Mouse (Mus musculus): ENCODE results near the gene Pip4k2c. TPM values are rescaled to one million over a fixed set of nuclear protein-coding genes. Genes with fewer than 3 reads are reported as not detected.
A peak's percentile ranks its signal among the peaks of the same experiment; 100 is the strongest.

Gene Pip4k2c
- polyA plus RNA-seq, 1 experiment from 2014 or later = 18.4 TPM

DNA sequence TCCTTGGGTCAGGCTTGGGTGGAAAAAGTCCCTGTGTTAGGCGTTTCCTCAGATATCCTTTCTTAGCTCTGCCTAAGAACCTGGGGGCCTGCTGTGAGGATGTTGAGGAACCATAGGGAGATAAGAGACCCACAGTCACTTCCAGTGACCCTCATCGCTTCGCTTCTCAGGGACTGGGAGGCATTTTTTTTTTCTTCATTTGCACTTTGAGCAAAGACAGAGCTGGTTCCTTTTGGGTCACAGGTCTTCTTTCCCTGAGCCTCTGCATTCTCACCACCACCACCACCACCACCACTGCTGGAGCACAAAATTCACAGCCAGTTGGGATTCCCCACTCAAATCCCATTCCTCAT lies 30.7 kb downstream of the Pip4k2c start:
- Histone ChIP-seq H3K4me2 (ENCODE audit: low read length) (no peak overlapping the region), H3K9ac (ENCODE audit: low read depth, low read length) (no peak overlapping the region), H3K9me3 (replicated peaks; ENCODE audit: control insufficient read depth, low read length, poor library complexity, severe bottlenecking) (no peaks in the 10 kb centered on the region), H3K27me3 (ENCODE audit: control insufficient read depth, insufficient read depth, low read depth, low read length) (peaks cover 35% of the 10 kb centered on the region), H3K4me3 (ENCODE audit: low read depth, low read length) (no peak overlapping the region), H3K4me1 (ENCODE audit: control insufficient read depth, insufficient read depth, low read length) (peaks cover 16% of the 10 kb centered on the region), H3K36me3 (ENCODE audit: control insufficient read depth, insufficient read depth, low read length) (no peaks in the 10 kb centered on the region), H3K27ac (ENCODE audit: low read length) (no peak overlapping the region)
- 6% methylated on average over 3 of the region's 3 CpGs for WGBS
- ATAC-seq = no peak

DNA sequence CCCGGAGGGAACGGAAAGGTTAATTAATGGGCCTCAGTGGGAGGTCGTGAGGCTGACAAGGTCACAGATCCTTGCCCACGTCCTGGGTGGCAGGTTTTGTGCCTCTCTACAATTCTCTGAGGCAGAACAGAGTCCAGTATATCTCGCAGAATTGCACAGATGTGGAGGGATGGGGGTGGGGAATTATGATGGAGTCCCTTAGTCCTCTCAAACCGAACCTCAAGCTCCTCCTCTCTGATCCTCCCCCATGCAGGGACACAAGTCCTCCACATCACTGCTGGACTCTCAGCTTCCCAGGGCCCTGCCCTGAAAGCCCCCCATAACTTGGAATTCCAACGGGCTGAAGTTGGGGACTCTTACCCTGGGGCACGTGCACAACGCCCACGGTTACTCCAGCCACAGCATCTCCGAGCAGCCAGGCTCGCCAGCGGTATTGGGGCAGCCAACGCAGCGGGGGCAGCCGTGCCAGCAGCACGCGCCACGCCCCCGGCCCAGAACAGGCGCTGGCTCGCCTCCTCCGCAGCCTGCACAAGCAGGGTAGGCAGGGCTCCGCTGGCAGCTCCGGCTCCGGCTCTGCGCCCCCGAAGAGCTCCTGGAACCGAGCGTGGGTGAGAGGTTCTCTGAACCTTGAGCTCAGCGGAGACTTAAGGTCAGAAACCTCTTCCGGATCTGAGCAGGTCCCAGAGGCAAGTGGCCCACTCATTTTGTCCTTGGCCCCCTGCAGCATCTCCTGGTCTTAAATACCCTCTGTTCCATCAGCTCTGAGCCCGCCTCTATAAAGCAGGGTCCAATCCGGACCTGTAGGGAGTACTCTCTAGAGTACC lies 31.3 kb downstream of the Pip4k2c start, which contains the start of gene Slc26a10:
Gene Slc26a10, minus strand, starts transcription at position 775 of the 824 bp plus-strand sequence.
- peaks cover 16% of the 10 kb centered on the region for H3K4me1 ChIP-seq (ENCODE audit: control insufficient read depth, insufficient read depth, low read length)
- H3K9me3 ChIP-seq (replicated peaks; ENCODE audit: control insufficient read depth, low read length, poor library complexity, severe bottlenecking) = no peaks in the 10 kb centered on the region
- ATAC-seq = no peak
- H3K9ac ChIP-seq (ENCODE audit: low read depth, low read length) = no peak within 1 kb of the TSS
- no peak within 1 kb of the TSS for H3K27ac ChIP-seq (ENCODE audit: low read length)
- no peaks in the 10 kb centered on the region for H3K36me3 ChIP-seq (ENCODE audit: control insufficient read depth, insufficient read depth, low read length)
- peak within 1 kb of the TSS; percentile 11; the same call in 1 of the 2 replicates for H3K4me3 ChIP-seq (ENCODE audit: low read depth, low read length)
- peaks cover 37% of the 10 kb centered on the region for H3K27me3 ChIP-seq (ENCODE audit: control insufficient read depth, insufficient read depth, low read depth, low read length)
- WGBS = 2% methylated on average over 34 of the region's 34 CpGs
- peak within 1 kb of the TSS; percentile 39 for H3K4me2 ChIP-seq (ENCODE audit: low read length)

DNA sequence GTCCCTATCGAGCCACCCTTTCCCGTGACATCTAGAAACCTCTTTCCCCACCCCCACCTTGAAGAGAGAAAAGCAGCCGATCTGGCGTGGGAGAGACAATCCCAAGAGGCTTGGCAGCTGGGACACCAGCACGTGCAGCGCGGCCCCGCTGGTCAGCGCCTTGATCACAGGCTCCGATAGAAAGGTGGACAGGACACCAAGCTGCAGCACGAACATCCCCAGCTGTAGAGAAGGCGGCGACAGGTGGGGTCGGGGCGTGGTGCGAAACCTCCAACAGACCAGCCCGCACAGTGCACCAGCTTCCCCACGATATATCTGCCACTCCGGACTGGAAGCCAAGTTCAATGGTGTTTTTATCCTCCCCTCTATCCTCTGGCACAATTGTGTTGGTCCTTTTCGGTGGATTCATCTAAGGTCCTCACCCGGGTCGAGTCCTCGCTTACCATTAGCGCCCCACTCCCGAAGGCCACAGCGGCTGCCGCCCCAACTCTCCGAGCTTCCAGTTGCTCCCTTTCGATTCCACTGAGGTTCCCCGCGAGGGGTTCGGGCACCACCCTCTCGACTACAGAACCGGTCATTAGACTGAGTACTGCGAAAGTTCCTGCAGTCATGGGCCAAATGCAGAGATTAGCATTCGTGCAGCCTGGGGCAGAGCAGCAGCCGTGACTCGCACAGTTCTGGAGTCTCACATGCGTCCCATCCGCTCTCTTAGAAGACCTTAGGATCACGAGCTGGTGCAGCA lies 32.9 kb downstream of the Pip4k2c start:
- Histone ChIP-seq H3K36me3 (ENCODE audit: control insufficient read depth, insufficient read depth, low read length) (no peaks in the 10 kb centered on the region; the same call in 1 of the 2 replicates), H3K9ac (ENCODE audit: low read depth, low read length) (no peak overlapping the region), H3K4me2 (ENCODE audit: low read length) (peak overlapping the region; percentile 45), H3K4me3 (ENCODE audit: low read depth, low read length) (peak overlapping the region; percentile 16; the same call in 1 of the 2 replicates), H3K4me1 (ENCODE audit: control insufficient read depth, insufficient read depth, low read length) (peaks cover 14% of the 10 kb centered on the region), H3K27me3 (ENCODE audit: control insufficient read depth, insufficient read depth, low read depth, low read length) (peaks cover 37% of the 10 kb centered on the region), H3K9me3 (replicated peaks; ENCODE audit: control insufficient read depth, low read length, poor library complexity, severe bottlenecking) (no peaks in the 10 kb centered on the region), H3K27ac (ENCODE audit: low read length) (no peak overlapping the region)
- WGBS = 3% methylated on average over 41 of the region's 41 CpGs
- 0 out of 2 replicates have a peak, but pooled peaks have one; percentile 2 for ATAC-seq

DNA sequence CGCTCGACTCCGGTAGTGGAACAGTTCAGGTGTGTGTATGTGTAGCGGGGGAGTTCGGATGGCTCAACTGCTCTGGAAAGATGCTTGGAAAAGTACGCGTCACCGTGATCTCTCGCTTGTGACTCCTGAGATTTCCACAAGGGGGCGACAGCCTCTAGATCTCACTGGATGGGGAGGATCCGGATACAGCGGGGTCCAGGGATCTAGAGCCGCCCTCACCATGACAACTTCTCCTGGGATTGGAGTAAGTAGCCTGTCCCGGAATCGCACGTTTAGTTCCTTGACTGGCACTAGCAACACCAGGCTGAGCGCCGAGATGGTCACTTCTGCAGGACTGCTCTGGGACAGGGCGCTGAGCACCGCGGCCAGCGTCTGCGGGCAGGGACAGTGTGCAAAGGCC lies 33.7 kb downstream of the Pip4k2c start:
- under 1% methylated on average over 23 of the region's 23 CpGs for WGBS
- Histone ChIP-seq H3K4me3 (ENCODE audit: low read depth, low read length) (peak overlapping the region; percentile 16), H3K9ac (ENCODE audit: low read depth, low read length) (0 out of 2 replicates have a peak overlapping the region, but pooled peaks have one; percentile 32), H3K9me3 (replicated peaks; ENCODE audit: control insufficient read depth, low read length, poor library complexity, severe bottlenecking) (no peaks in the 10 kb centered on the region), H3K36me3 (ENCODE audit: control insufficient read depth, insufficient read depth, low read length) (no peaks in the 10 kb centered on the region; the same call in 1 of the 2 replicates), H3K27ac (ENCODE audit: low read length) (no peak overlapping the region), H3K27me3 (ENCODE audit: control insufficient read depth, insufficient read depth, low read depth, low read length) (peaks cover 37% of the 10 kb centered on the region), H3K4me1 (ENCODE audit: control insufficient read depth, insufficient read depth, low read length) (peaks cover 11% of the 10 kb centered on the region), H3K4me2 (ENCODE audit: low read length) (peak overlapping the region; percentile 45)
- ATAC-seq = peak; percentile 55; the same call in 1 of the 2 replicates

DNA sequence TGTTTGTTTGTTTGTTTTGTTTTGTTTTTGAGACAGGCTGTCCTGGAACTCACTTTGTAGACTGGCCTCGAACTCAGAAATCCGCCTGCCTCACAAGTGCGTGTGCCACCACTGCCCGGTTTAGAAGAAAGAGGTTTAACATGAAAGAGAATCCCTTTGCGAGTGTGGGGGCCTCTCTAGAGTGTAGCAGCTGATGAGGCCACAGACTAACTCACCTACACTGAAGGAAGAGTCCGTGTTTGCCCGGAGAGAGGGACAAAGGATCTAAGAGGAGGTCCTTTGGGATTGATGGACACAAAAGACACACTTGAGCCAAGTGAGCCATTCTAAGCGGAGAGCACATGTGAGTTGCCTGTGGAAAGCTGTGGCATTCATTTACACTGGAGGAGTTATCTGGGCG lies 34.1 kb downstream of the Pip4k2c start:
- no peak overlapping the region for H3K27ac ChIP-seq (ENCODE audit: low read length)
- peak overlapping the region; percentile 45; the same call in 1 of the 2 replicates for H3K4me2 ChIP-seq (ENCODE audit: low read length)
- WGBS = 15% methylated on average over 9 of the region's 9 CpGs
- no peaks in the 10 kb centered on the region for H3K9me3 ChIP-seq (replicated peaks; ENCODE audit: control insufficient read depth, low read length, poor library complexity, severe bottlenecking)
- no peak for ATAC-seq
- peaks cover 37% of the 10 kb centered on the region for H3K27me3 ChIP-seq (ENCODE audit: control insufficient read depth, insufficient read depth, low read depth, low read length)
- no peak overlapping the region for H3K9ac ChIP-seq (ENCODE audit: low read depth, low read length)
- peaks cover 11% of the 10 kb centered on the region for H3K4me1 ChIP-seq (ENCODE audit: control insufficient read depth, insufficient read depth, low read length)
- no peak overlapping the region for H3K4me3 ChIP-seq (ENCODE audit: low read depth, low read length)
- peaks cover 2% of the 10 kb centered on the region; the same call in 1 of the 2 replicates for H3K36me3 ChIP-seq (ENCODE audit: control insufficient read depth, insufficient read depth, low read length)

DNA sequence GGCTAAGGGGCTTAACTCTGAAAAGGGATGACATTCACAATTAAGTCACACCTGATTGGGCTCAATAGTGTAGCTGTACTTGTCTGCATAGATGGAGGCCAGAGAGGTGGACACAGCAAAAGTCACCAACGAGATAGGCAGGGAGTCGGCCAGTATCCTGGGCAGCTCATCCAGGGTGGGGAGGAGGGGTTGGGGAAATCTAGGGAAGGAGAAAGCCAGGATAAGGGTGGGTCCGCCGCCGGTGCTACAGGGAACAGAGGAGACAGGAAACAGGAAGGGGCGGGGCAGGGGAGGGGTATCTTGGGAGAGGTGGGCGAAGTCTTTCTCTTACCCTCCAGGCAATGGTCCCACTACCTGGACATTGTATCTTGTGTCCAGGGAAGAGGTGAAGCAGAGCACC lies 34.6 kb downstream of the Pip4k2c start:
- Histone ChIP-seq H3K4me3 (ENCODE audit: low read depth, low read length) (no peak overlapping the region), H3K36me3 (ENCODE audit: control insufficient read depth, insufficient read depth, low read length) (peaks cover 6% of the 10 kb centered on the region; the same call in 1 of the 2 replicates), H3K4me1 (ENCODE audit: control insufficient read depth, insufficient read depth, low read length) (peaks cover 11% of the 10 kb centered on the region), H3K4me2 (ENCODE audit: low read length) (no peak overlapping the region), H3K9me3 (replicated peaks; ENCODE audit: control insufficient read depth, low read length, poor library complexity, severe bottlenecking) (no peaks in the 10 kb centered on the region), H3K27me3 (ENCODE audit: control insufficient read depth, insufficient read depth, low read depth, low read length) (peaks cover 41% of the 10 kb centered on the region), H3K9ac (ENCODE audit: low read depth, low read length) (no peak overlapping the region), H3K27ac (ENCODE audit: low read length) (no peak overlapping the region)
- no peak for ATAC-seq
- 11% methylated on average over 7 of the region's 7 CpGs for WGBS

DNA sequence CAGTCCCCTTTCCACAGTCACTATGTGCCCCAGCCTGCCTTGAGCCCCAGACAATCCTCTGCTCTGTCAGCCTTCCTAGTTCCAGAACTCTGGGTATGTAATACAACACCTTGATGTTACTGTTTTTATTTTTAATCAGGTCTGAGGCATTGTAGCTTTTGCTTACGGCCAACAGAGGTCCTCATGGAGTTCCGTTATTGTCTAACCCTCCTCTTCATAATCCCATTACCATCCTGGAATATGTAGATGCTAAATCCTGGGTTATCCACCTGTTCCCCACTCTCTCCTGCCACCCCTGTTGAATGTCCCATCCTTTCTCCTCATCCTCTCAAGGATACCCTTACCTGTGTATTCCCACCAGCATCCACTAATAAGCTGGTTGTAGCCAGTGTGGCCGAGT lies 35.2 kb downstream of the Pip4k2c start:
- WGBS = 44% methylated on average over 3 of the region's 3 CpGs
- Histone ChIP-seq H3K27ac (ENCODE audit: low read length) (no peak overlapping the region), H3K4me1 (ENCODE audit: control insufficient read depth, insufficient read depth, low read length) (peaks cover 11% of the 10 kb centered on the region), H3K36me3 (ENCODE audit: control insufficient read depth, insufficient read depth, low read length) (peaks cover 10% of the 10 kb centered on the region; the same call in 1 of the 2 replicates), H3K9me3 (replicated peaks; ENCODE audit: control insufficient read depth, low read length, poor library complexity, severe bottlenecking) (no peaks in the 10 kb centered on the region), H3K27me3 (ENCODE audit: control insufficient read depth, insufficient read depth, low read depth, low read length) (peaks cover 42% of the 10 kb centered on the region), H3K9ac (ENCODE audit: low read depth, low read length) (no peak overlapping the region), H3K4me3 (ENCODE audit: low read depth, low read length) (no peak overlapping the region), H3K4me2 (ENCODE audit: low read length) (no peak overlapping the region)
- ATAC-seq = no peak

DNA sequence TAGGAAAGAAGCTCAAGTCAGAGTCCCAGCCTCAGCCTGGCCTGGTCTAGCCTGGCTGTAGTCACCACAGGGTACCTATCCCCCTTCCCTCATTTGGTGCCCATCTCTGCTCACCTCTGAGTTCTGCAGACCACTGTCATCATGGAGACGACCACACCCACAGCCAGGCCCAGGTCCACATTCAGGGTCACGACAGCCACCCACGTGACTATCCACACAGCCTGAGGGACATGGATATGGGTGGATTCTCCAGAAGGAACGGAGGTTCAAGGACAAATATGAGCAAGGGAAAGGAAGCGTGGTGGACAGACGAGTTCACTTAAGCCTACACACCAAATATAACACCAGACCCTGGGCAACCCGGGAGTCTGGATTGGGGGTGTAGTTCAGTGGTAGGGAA lies 37.2 kb downstream of the Pip4k2c start:
- ATAC-seq = no peak
- no peaks in the 10 kb centered on the region for H3K9me3 ChIP-seq (replicated peaks; ENCODE audit: control insufficient read depth, low read length, poor library complexity, severe bottlenecking)
- 91% methylated on average over 7 of the region's 7 CpGs for WGBS
- no peak overlapping the region for H3K4me3 ChIP-seq (ENCODE audit: low read depth, low read length)
- H3K27me3 ChIP-seq (ENCODE audit: control insufficient read depth, insufficient read depth, low read depth, low read length) = peaks cover 37% of the 10 kb centered on the region
- H3K4me2 ChIP-seq (ENCODE audit: low read length) = no peak overlapping the region
- H3K4me1 ChIP-seq (ENCODE audit: control insufficient read depth, insufficient read depth, low read length) = peaks cover 15% of the 10 kb centered on the region
- H3K9ac ChIP-seq (ENCODE audit: low read depth, low read length) = no peak overlapping the region
- no peak overlapping the region for H3K27ac ChIP-seq (ENCODE audit: low read length)
- peaks cover 10% of the 10 kb centered on the region; the same call in 1 of the 2 replicates for H3K36me3 ChIP-seq (ENCODE audit: control insufficient read depth, insufficient read depth, low read length)

Data from midbrain, embryonic 16.5 days (tissue).